Mouse (Mus musculus) spleen, embryonic (tissue): ENCODE data around the gene Gm20388.

ENCODE experiments used
- CTCF ChIA-PET: fragments of 350-600 bp; sonication (Branson Sonifier 250); formaldehyde crosslinking; loops from one replicate; lab custom pipeline; 2022; lab: Charles Lee

Gm20388 gene

DNA sequence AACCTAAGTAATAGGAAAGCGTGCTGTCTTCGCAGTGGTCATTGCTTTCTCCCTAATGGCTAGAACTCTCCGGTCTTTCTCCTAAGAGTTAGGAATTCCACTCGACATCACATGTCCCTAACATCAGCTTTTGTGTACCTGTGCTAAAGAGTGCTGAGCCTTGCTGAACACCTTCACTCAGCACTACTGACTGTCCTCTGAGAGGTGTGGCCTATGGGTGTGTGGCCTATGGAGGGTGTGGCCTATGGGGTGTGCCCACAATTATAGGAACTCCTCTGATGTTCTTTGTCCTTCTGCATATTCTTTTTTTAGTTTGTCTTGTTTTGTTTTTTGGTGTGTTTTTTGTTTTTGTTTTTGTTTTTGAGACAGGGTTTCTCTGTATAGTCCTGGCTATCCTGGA lies 3835.8 kb downstream of the Gm20388 start:
- CTCF ChIA-PET = no interaction called here

DNA sequence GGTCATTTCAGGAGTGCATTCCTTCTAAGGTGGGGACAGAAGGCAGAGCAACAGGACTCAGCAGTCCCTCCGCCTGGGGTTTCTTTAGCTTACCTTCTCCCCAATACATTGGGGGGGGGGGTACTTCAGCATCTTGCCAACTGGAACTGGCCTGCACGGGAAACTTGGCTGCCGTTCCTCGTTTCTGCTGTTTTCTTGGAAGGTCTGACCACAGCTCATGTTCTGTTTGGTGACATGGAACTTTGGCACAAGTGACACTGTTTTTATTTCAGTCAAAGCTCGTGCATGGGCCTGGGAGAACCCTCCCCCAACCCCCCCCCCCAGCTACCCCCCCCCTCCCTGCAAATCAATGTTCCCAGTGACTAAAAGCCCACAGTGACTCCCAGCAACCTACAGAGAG lies 3837.1 kb downstream of the Gm20388 start:
- CTCF ChIA-PET = no interaction called here

DNA sequence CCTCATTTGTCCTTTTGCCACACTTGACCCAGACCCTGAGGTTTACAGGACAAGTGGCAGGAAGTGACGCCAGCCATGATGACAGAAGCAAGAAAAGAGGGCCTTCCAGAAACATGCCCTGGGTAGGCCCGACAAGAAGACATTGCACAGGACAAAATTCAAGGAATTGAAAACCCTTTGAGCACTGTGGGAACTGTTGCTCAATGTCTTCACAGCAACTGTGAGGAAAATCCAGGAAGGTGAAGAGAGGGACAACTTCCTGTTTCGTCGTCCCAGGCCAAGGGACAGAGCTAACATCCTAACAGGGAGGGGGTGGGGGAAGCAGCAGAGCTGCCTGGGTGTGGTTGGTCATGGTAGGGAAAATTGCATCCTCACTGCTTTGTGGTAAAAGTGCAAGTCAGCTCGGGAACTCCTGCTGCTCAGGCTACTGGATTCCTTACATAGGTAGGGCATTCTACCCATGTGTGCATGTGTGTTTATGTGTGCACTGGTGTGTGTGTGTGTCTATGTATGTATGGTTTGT lies 3839.6 kb downstream of the Gm20388 start:
- CTCF ChIA-PET = no interaction called here

DNA sequence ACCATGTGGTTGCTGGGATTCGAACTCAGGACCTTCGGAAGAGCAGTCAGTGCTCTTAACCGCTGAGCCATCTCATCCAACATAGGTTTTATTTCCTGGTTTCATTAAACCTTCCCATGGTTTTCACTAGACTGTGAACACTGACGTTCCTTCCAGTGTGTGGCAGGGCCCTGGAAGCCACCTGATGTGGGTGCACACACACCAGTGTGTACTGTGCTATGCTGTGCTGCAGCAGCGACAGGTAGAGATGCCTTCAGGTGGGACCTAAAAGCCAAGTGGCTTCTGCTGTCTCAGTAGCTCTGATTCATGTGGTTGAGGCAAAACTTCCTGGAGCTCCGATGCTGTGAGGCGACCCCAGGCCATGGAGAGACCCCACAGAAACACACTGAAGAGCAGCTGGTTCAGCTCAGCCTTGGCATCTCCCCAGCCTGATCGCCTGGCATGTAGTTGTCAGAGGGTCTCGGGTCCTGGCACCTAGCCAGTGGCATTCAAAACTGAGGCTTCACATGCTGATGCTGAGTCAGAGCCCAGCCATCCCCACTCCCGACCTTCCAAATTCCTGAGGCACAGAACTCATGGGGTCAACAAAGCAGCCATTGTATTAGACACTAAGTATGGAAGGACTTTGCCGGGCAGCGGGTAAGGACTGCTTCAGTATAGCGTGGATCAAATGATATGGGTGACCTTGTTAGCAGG lies 3842.3 kb downstream of the Gm20388 start:
- CTCF ChIA-PET = no interaction called here

DNA sequence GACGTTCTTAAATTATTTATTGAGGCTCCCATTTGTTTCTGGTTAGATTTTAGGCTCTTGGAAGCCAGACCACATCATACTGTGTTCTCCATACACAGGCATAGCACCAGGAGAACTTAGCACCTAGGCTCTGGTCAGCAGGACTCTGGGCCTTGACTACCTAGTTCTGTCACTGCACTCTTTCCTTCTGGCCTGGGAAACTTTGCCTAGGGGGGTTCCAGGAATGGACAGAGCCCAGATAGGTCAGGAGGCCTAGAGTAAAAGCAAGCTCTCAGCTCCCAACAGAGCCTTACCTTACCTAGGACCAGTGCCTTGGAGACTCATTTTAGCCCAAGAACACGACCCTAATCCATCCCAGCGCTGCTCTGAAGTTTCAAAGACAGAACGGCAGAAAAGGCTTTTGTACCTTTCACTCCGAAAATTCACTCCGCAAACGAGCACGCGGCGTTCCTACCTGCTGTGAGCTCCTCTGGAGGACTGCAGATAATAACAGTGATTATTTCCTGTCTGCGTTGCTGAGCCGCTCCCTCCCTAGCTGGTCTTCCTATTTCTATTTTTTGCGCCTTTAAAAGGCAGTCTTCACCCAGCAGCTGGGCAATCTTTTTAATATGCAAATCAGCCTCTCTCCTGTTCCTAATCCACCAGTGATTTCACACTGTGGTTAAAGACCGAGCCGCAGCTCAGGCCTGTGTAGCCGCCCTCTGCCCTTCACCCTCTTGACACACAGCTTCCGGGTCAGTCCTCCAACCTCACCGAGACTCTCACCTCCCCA lies 3843.1 kb downstream of the Gm20388 start:
- CTCF ChIA-PET = no interaction called here

DNA sequence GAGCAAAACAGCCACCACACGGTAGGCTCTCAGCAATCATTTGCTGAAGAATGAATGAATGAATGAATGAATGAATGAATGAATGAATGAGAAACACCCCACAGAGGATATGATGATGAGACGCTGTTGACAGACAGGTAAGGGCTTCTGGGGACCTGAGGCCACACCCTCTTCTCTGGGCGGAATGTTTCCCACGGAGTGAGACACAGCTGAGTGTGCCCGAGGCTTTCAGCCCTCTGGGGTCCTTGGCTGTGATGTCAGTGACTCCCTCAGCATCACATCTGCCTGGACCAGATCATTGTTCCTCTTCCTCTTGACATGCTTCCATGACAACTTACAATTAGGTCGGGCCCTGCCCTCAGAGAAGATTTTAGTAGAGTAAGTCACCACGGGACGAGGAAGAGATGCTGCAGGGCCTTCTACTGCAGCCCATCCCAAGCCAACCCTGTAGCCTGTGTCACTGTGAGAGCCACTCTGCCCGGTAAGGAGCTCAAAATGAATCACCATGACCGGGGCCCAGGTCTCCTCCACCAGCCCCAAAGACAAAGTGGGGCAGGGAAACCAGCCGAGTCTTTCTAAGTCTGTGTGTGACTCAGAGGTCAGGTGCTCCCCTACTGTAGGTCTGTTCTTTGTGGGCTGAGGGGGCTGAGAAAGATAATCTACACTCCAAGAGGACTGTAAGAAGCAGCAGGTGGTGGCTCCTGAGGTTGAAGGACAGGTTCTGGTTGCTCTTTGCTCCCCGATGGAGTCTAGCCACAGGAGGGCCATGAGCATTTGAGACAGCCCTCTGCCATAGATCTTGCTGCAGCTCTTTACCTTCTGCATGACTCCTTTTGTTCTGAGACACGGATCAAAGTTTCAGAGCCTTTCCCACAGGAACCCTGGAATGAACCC lies 3844.1 kb downstream of the Gm20388 start:
- CTCF ChIA-PET = no interaction called here

DNA sequence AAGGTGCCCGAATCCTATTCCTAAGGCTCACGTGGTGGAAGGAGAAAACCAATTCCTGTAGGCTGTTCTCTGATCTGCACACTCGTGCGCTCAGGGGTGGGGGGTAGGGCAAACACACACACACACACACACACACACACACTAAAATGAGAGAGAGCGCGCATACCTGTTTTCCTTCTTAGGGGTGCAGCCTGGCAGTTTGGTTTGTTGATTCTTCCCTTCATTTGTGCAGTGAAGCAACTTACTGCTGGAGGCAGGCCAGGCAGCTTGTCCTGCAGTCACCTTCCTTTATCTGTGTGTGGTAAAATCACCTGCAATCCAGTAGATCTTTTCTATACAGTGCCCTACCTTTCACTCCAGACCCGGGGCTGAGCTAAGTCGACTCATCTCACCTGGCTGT lies 3846.3 kb downstream of the Gm20388 start:
- CTCF ChIA-PET = no interaction called here

DNA sequence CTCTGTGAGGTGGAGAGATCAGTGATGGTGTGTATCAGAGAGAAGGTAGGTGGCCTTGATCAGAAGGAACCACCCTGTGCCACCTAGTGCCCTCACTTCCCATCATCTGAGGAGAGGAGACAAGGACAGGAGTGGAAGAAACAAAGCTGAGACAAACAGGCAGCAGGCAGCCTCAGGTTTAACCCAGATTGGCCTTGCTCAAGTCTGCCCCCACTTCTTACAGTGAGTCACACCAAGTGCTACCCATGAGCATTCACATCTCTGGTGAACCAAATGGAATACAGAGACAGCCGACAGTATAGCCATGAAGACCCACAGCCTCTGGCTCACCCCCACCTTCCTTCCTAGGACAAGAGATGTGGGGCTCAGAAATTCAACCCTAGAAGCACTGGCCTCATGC lies 3848.3 kb downstream of the Gm20388 start:
- CTCF ChIA-PET = no interaction called here

DNA sequence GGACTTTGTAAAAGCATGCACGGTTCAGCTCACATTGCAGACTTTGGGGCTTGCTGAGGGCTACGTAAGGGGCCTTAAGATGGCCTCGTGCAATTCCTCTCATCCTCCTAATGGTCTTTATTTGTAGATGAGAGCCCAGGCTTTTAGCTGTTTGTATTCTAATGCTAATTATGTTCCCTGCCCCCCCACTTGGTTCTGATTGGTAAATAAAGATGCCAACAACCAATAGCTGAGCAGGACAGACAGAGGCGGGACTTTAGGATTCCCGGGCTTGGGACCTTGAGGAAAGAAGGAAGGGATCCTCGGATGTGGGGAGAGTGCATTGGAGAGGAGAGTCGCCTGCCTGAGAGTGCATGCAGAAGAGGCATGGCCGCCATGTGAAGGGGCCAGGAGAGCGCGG lies 3849.3 kb downstream of the Gm20388 start:
- CTCF ChIA-PET = no interaction called here

DNA sequence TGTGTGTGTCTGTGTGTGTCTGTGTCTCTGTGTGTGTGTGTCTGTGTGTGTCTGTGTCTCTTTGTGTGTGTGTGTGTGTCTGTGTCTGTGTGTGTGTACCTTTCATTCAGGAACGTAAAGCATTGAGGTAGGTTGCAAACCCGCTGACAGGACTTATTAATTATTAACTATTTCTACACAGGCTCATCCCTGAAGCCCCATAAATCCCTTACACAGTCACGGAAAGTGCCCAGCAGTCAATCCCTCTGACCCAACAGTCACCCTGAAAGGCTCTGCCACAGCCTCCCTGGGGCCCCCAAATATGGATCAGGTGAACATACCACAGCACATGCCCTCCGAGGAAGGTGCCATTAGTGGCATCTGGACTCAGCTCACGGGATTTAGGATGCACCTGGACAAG lies 3849.9 kb downstream of the Gm20388 start:
- CTCF ChIA-PET = no interaction called here

DNA sequence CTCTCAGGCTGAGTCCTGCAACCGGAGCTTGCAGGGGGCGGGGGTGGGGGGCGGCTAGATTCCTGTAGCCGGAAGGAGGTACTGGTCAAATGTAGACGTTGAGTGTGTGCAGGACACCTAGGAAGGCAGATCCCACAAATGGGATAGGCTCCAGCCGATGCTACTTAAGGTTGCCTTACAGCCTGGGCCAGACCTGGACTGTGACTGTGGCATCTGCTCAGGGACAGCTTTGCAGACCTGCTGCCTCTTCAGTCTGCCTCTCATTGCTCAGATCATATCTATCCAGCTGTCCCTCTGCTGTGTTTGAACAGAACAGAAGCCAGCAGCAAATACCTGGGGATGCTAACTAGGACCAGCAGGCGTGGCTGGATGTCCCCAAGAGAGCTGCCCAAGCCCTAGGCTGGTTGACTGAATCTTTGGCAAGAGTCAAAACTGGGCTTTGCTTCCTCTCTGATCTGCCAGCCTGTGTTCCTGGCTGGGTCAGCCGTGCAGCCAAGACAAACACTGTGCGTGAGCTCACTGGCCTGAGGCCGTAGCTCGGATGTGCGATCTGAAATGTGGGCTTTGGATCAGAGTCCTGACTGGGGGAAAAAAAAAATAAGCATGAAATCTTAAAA lies 3850.7 kb downstream of the Gm20388 start:
- CTCF ChIA-PET = no interaction called here

DNA sequence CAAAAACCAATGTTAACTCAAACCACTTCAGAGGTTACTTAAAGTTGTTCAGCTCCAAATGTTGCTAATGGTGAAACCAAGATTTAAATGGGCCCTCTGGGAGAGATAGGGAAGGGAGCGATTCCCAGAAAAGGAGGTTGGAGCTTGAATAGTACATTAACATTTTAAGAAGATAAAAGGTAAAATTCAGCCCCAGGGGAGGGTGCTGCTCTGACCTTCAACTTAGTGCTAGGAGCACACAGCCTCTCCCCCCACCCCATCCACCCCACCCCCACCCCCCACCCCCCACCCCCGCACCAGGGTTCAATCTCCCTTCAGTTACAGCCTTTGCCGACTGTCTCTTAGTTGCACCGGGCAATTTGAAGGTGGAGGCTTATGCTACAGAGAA lies 3851.2 kb downstream of the Gm20388 start:
- CTCF ChIA-PET = no interaction called here

DNA sequence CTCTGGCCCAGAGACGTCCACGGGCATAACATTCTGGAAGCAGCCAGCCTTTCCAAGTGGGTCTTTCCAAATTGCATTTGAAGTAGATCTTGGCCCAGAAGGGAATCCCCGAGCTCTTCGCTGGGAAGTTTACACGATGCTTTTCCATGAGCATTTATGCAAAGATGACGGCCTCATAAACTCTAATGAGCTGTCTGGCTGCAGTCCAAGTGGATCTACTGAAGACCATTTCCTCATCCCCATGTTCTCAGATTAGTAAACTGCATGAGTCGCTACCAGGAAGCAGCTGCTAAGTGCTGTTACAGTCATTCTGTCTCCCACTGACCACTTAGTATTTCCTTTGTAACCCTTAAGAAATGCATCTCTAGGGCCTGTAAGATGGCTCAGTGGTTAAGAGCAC lies 3852.7 kb downstream of the Gm20388 start:
- CTCF ChIA-PET = no interaction called here

DNA sequence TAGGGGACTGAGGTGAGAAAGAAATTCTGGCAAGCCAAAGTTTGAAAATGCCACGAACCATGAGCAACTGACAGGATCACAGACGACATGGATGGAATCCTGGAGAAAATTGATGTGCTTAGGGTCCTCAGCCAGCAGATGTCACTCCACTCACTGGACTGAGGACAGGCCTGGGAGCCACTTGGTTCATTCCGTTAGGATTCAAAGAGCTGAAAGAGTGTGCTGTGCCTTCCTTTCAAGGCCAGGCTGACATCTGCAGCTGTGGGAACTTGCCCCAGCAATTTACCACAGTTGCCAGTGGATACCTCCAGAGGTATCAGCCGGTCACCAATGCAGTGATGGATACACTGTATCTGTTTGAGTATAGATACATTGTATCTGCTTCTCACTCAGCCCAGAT lies 3854.0 kb downstream of the Gm20388 start:
- CTCF ChIA-PET = no interaction called here

DNA sequence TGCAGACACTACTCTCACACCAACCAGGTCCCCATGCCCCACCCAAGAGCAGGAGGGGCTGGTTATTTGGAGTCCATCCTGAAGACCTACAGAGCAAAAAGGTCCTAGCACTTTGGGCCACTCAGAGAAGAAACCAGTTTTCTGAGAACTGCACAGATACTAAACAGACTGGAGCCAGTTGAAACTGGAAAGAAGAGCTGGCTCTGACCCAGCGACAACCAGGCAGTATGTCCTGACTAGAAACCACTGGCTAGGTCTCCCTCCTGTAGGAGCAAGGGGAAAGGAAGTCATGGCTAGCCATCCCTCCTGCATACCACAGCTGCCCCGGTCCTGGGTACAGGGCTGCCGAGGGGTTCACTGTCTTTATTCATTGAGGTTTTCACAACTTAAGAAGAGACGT lies 3855.9 kb downstream of the Gm20388 start:
- CTCF ChIA-PET = no interaction called here

DNA sequence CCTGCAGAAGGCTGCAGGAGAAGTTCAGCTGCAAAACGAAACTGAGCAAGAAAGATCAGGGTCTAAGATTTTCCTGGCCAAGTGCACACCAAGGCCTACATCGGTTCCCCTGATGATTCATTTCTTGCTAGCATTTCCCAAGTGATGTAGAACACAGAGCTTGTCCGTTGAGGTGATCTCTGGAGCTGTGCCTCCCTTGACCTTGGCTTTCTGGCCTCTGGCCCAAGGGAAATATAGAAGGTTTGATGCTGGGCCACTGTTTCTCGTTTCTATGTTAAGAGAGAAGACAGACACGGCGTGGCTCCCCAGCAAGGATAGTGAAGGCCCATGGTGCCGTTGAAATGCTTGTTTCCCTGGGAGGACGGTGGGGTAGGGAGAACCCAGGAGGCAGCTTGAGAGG lies 3857.2 kb downstream of the Gm20388 start:
- CTCF ChIA-PET = no interaction called here

DNA sequence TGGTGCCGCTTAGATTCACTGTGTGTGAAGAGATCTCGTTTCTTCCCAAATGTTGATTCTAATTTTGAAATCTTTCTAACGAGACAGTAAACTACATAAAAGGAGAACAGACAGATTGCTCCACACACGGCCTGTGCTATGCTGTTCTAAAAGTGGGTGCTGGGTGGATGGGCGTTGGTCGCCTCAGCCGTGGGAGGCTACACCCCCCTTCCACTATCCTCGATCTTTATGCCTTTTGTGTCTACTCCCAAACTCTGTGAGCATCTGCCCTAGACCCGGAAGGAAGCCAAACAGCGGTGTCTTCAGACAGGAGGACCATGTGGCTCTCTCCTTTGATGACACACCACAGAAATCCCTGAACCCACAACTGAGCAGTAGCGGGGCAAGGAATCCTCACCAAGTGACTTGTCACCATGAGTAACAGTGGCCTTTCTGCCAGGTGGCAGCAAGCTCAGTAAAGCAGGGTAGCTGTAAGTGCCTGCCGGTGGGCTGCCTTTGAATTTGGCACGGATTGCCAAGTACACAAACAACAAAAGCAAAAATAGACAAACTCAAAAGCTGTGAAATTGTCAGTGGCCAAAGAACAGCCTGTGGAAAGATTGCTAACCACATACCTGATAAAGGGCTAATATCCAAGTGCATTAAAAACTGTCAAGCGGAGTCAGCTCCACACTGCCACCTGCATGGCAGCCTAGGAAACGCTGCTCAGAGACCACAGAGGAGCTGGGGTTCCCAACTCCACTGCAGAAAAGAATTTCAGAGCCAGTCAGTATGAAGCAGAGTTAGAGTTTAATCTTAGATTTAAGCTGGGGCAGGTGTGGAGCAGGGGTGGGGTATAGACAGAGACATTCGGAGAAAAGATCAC lies 3858.1 kb downstream of the Gm20388 start:
- CTCF ChIA-PET = no interaction called here

DNA sequence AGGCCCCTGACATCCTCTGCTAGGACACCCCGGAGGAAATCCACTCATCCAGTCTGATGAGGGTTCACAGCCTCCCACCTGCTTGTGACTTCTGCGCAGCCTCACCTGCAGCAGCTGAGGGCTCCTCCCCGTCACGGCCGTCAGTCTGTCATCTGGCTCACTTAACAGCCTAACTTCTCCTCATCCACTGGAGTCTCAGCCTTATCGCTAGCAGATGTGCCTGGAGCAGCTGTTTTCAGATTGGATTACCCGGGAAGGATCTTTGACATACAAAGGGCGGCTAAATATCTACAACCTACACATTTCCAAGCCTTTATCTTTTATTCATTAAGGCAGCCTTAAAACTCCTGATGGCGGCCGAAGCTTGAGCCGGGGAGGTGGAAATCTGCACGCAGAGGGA lies 3862.8 kb downstream of the Gm20388 start:
- CTCF ChIA-PET = no interaction called here

DNA sequence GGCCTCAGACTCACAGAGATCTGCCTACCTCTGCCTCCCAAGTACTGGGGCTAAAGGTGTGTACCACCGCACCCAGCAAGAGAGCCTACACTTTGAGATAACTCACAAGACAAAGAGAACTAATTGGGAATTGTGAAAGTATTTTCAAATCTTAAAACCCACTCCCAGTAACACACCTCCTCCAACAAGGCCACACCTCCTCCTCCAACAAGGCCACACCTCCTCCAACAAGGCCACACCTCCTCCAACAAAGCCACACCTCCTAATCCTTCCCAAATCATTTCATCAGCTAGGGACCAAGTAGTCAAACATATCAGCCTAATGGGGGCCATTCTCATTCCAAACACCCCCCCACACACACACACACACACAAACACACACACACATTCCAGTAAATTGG lies 3863.8 kb downstream of the Gm20388 start:
- CTCF ChIA-PET = no interaction called here

DNA sequence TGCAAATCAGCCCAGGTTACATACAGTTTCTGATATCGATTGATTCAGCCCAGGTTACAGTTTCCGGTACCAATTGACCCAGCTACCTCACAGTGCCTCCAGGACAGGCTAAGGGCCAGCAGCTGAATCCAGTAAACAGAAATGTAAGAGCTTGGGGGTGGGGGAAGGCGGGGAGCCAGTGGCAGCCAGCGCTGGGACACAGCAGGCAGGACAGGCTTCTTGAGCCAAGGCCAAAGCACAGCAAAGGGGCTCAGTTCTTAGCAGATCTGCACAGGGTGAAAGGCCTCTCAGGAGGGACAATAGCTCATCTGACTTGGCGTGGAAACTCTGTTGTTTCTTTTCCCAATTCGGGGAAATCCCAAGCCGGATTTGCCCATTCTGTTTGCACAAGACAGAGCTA lies 3866.7 kb downstream of the Gm20388 start:
- CTCF ChIA-PET = no interaction called here

DNA sequence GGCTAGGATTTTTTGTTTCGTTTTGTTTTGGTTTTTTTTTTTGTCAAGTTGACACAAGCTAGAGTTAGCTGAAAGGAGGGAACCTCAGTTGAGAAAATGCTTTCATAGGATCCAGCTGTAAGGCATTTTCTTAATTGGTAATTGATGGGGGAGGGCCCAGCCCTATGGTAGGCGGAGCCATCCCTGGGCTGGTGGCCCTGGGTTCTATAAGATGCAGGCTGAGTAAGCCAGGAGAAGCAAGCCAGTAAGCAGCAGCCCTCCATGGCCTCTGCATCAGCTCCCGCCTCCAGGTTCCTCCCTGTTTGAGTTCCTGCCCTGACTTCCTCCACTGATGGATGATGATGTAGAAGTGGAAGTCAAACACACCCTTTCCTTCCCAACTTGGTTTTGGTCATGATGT lies 3869.8 kb downstream of the Gm20388 start:
- CTCF ChIA-PET = no interaction called here
